Comparison of ENCODE assay signal across 22 mouse cellular contexts in genomic region chr7:145264202-145264601, GRCm38 (mm10). TPM values are rescaled to one million over a fixed set of nuclear protein-coding genes. Genes with fewer than 3 reads are reported as not detected.
"Had no signal": no experiment of that assay in that cellular context is flagged by ENCODE, and none has a peak within 500 bp of the region (broad histone marks: within the 10 kb centered on the region; RNA-seq: fewer than 3 reads in every experiment).

No protein-coding gene starts in this region.

- H3K27me3 ChIP-seq: kidney, embryonic 15.5 days; midbrain, embryonic 12.5 days; neural tube, embryonic 13.5 days; stomach, embryonic 15.5 days had no signal

- H3K9ac ChIP-seq: kidney, embryonic 15.5 days; midbrain, embryonic 12.5 days; neural tube, embryonic 13.5 days; stomach, embryonic 15.5 days had no signal

- H3K4me3 ChIP-seq: kidney, embryonic 15.5 days; left cerebral cortex, adult 2 months; limb, embryonic 10.5 days; midbrain, embryonic 12.5 days; neural tube, embryonic 13.5 days; stomach, embryonic 15.5 days had no signal

- H3K9me3 ChIP-seq: kidney, embryonic 15.5 days; limb, embryonic 10.5 days; midbrain, embryonic 12.5 days; neural tube, embryonic 13.5 days; stomach, embryonic 15.5 days had no signal

- DNase-seq: kidney, adult 2 months; kidney, postnatal 14 days; lung, postnatal 36 days; right cerebral cortex, postnatal 14 days; thymus, adult 2 months; thymus, postnatal 36 days had no signal

- ATAC-seq: midbrain, embryonic 16.5 days had no signal

- H3K4me2 ChIP-seq: kidney, embryonic 15.5 days; liver, embryonic 11.5 days; midbrain, embryonic 12.5 days; neural tube, embryonic 13.5 days; stomach, embryonic 15.5 days had no signal

- H3K4me1 ChIP-seq: kidney, embryonic 15.5 days; limb, embryonic 10.5 days; midbrain, embryonic 12.5 days; neural tube, embryonic 13.5 days had no signal

- H3K27ac ChIP-seq: kidney, embryonic 15.5 days; left cerebral cortex, adult 2 months; limb, embryonic 10.5 days; midbrain, embryonic 12.5 days; neural tube, embryonic 13.5 days; stomach, embryonic 15.5 days had no signal

RNA-seq across cellular contexts. Expression of gene Mrgprf, which starts 36.4 kb away (rescaled TPM):
- total RNA-seq: megakaryocyte-erythroid progenitor cell, adult 5-6 weeks had no signal
- polyA plus RNA-seq: liver, embryonic 11.5 days had no signal

RNA-seq across cellular contexts. Expression of gene Mrgprd, which starts 50.4 kb away (rescaled TPM):
- total RNA-seq: layer of hippocampus, postnatal 25 days; left cerebral cortex, adult 2 months; left cerebral cortex, postnatal 14 days; megakaryocyte-erythroid progenitor cell, adult 5-6 weeks had no signal
- polyA plus RNA-seq: kidney, adult 2 months; kidney, embryonic 15.5 days; limb, embryonic 10.5 days; limb, embryonic 14.5 days; liver, embryonic 11.5 days; liver, embryonic 16.5 days; lung, embryonic 16.5 days; midbrain, embryonic 12.5 days; midbrain, embryonic 16.5 days; neural tube, embryonic 13.5 days; spleen, adult 2 months; stomach, embryonic 15.5 days; testis, adult 2 months; thymus, adult 2 months had no signal

RNA-seq across cellular contexts. Expression of gene 1810010D01Rik, which starts 56.3 kb away (rescaled TPM):
- total RNA-seq: left cerebral cortex, postnatal 14 days; megakaryocyte-erythroid progenitor cell, adult 5-6 weeks had no signal
- polyA plus RNA-seq: lung, embryonic 16.5 days; neural tube, embryonic 13.5 days had no signal
